Mouse (Mus musculus): Measurements from ENCODE around the gene Thbs2. TPM values are rescaled to one million over a fixed set of nuclear protein-coding genes. Genes with fewer than 3 reads are reported as not detected.

Thbs2 gene
- polyA plus RNA-seq, 1 experiment from 2014 or later: 4.5 TPM

GRCm38 (mm10) chr17:14659746-14660145 is 34.3 kb downstream of the Thbs2 start:
- Histone ChIP-seq H3K27me3 (no peaks in the 10 kb centered on the region), H3K9me3 (no peaks in the 10 kb centered on the region), H3K4me3 (no peak overlapping the region), H3K27ac (replicated peaks) (no peak overlapping the region), H3K4me1 (replicated peaks) (no peaks in the 10 kb centered on the region), H3K36me3 (no peaks in the 10 kb centered on the region), H3K9ac (no peak overlapping the region), H3K4me2 (no peak overlapping the region)
- 76% methylated on average over 4 of the region's 4 CpGs for WGBS
- ATAC-seq (ENCODE audit: low FRiP score, low read depth): no peak

GRCm38 (mm10) chr17:14658123-14658522 is 35.9 kb downstream of the Thbs2 start:
- Histone ChIP-seq H3K4me3 (no peak overlapping the region), H3K4me2 (no peak overlapping the region), H3K4me1 (replicated peaks) (no peaks in the 10 kb centered on the region), H3K9ac (no peak overlapping the region), H3K27me3 (no peaks in the 10 kb centered on the region), H3K9me3 (no peaks in the 10 kb centered on the region), H3K36me3 (no peaks in the 10 kb centered on the region), H3K27ac (replicated peaks) (no peak overlapping the region)
- ATAC-seq (ENCODE audit: low FRiP score, low read depth): no peak
- 86% methylated on average over 2 of the region's 2 CpGs for WGBS

GRCm38 (mm10) chr17:14657123-14657522 is 36.9 kb downstream of the Thbs2 start:
- Histone ChIP-seq H3K27me3 (no peaks in the 10 kb centered on the region), H3K9ac (no peak overlapping the region), H3K27ac (replicated peaks) (no peak overlapping the region), H3K4me1 (replicated peaks) (no peaks in the 10 kb centered on the region), H3K9me3 (no peaks in the 10 kb centered on the region), H3K4me3 (no peak overlapping the region), H3K36me3 (no peaks in the 10 kb centered on the region), H3K4me2 (no peak overlapping the region)
- no peak for ATAC-seq (ENCODE audit: low FRiP score, low read depth)

- Histone ChIP-seq H3K4me1 (replicated peaks) (no peaks in the 10 kb centered on the region), H3K9me3 (no peaks in the 10 kb centered on the region), H3K27me3 (no peaks in the 10 kb centered on the region), H3K27ac (replicated peaks) (no peak overlapping the region), H3K4me3 (no peak overlapping the region), H3K4me2 (no peak overlapping the region), H3K9ac (no peak overlapping the region), H3K36me3 (no peaks in the 10 kb centered on the region)
- 79% methylated on average over 3 of the region's 3 CpGs for WGBS
- ATAC-seq (ENCODE audit: low FRiP score, low read depth): no peak
Measured at GRCm38 (mm10) chr17:14654981-14655380, 39.1 kb downstream of the Thbs2 start.

- 0 out of 2 replicates have a peak, but pooled peaks cover 8% of the 10 kb centered on the region for H3K4me1 ChIP-seq (replicated peaks)
- 87% methylated on average over 7 of the region's 7 CpGs for WGBS
- H3K27ac ChIP-seq (replicated peaks): no peak overlapping the region
- no peak overlapping the region for H3K4me3 ChIP-seq
- no peak for ATAC-seq (ENCODE audit: low FRiP score, low read depth)
- H3K36me3 ChIP-seq: no peaks in the 10 kb centered on the region
- no peaks in the 10 kb centered on the region for H3K9me3 ChIP-seq
- H3K9ac ChIP-seq: no peak overlapping the region
- no peak overlapping the region for H3K4me2 ChIP-seq
- H3K27me3 ChIP-seq: no peaks in the 10 kb centered on the region
Measured at GRCm38 (mm10) chr17:14652013-14652412, 42.0 kb downstream of the Thbs2 start.

- Histone ChIP-seq H3K4me3 (no peak overlapping the region), H3K4me2 (no peak overlapping the region), H3K27ac (replicated peaks) (no peak overlapping the region), H3K4me1 (replicated peaks) (0 out of 2 replicates have a peak, but pooled peaks cover 8% of the 10 kb centered on the region), H3K36me3 (no peaks in the 10 kb centered on the region), H3K9me3 (no peaks in the 10 kb centered on the region), H3K27me3 (no peaks in the 10 kb centered on the region), H3K9ac (no peak overlapping the region)
- no peak for ATAC-seq (ENCODE audit: low FRiP score, low read depth)
- WGBS: 64% methylated on average over 4 of the region's 4 CpGs
Measured at GRCm38 (mm10) chr17:14647996-14648640, 45.9 kb downstream of the Thbs2 start.

GRCm38 (mm10) chr17:14643996-14644395 is 50.0 kb downstream of the Thbs2 start:
- Histone ChIP-seq H3K4me2 (no peak overlapping the region), H3K4me3 (no peak overlapping the region), H3K9ac (no peak overlapping the region), H3K27me3 (no peaks in the 10 kb centered on the region), H3K27ac (replicated peaks) (no peak overlapping the region), H3K4me1 (replicated peaks) (0 out of 2 replicates have a peak, but pooled peaks cover 8% of the 10 kb centered on the region), H3K36me3 (no peaks in the 10 kb centered on the region), H3K9me3 (no peaks in the 10 kb centered on the region)
- ATAC-seq (ENCODE audit: low FRiP score, low read depth): no peak
- WGBS: 72% methylated on average over 3 of the region's 3 CpGs

- WGBS: 84% methylated on average over 15 of the region's 15 CpGs
- Histone ChIP-seq H3K4me2 (no peak overlapping the region), H3K27ac (replicated peaks) (no peak overlapping the region), H3K9ac (no peak overlapping the region), H3K36me3 (no peaks in the 10 kb centered on the region), H3K4me3 (no peak overlapping the region), H3K4me1 (replicated peaks) (no peaks in the 10 kb centered on the region), H3K27me3 (no peaks in the 10 kb centered on the region), H3K9me3 (no peaks in the 10 kb centered on the region)
- no peak for ATAC-seq (ENCODE audit: low FRiP score, low read depth)
Measured at GRCm38 (mm10) chr17:14640351-14641115, 53.5 kb downstream of the Thbs2 start.

GRCm38 (mm10) chr17:14635546-14636323 is 58.3 kb downstream of the Thbs2 start:
- no peak overlapping the region for H3K4me2 ChIP-seq
- no peak overlapping the region for H3K9ac ChIP-seq
- H3K9me3 ChIP-seq: no peaks in the 10 kb centered on the region
- no peaks in the 10 kb centered on the region for H3K4me1 ChIP-seq (replicated peaks)
- H3K27ac ChIP-seq (replicated peaks): no peak overlapping the region
- no peak overlapping the region for H3K4me3 ChIP-seq
- no peaks in the 10 kb centered on the region for H3K27me3 ChIP-seq
- H3K36me3 ChIP-seq: no peaks in the 10 kb centered on the region
- ATAC-seq (ENCODE audit: low FRiP score, low read depth): no peak
- 89% methylated on average over 8 of the region's 8 CpGs for WGBS

GRCm38 (mm10) chr17:14628901-14629300 is 65.1 kb downstream of the Thbs2 start:
- H3K27me3 ChIP-seq: no peaks in the 10 kb centered on the region
- no peak for ATAC-seq (ENCODE audit: low FRiP score, low read depth)
- no peaks in the 10 kb centered on the region for H3K9me3 ChIP-seq
- H3K4me3 ChIP-seq: no peak overlapping the region
- no peak overlapping the region for H3K27ac ChIP-seq (replicated peaks)
- no peaks in the 10 kb centered on the region for H3K36me3 ChIP-seq
- no peak overlapping the region for H3K4me2 ChIP-seq
- H3K4me1 ChIP-seq (replicated peaks): no peaks in the 10 kb centered on the region
- 83% methylated on average over 4 of the region's 4 CpGs for WGBS
- H3K9ac ChIP-seq: no peak overlapping the region

GRCm38 (mm10) chr17:14627828-14628338 is 66.2 kb downstream of the Thbs2 start:
- Histone ChIP-seq H3K27me3 (no peaks in the 10 kb centered on the region), H3K9ac (no peak overlapping the region), H3K4me3 (no peak overlapping the region), H3K36me3 (no peaks in the 10 kb centered on the region), H3K27ac (replicated peaks) (no peak overlapping the region), H3K4me2 (no peak overlapping the region), H3K4me1 (replicated peaks) (no peaks in the 10 kb centered on the region), H3K9me3 (no peaks in the 10 kb centered on the region)
- no peak for ATAC-seq (ENCODE audit: low FRiP score, low read depth)
- 91% methylated on average over 12 of the region's 12 CpGs for WGBS

- H3K9ac ChIP-seq: no peak overlapping the region
- no peak for ATAC-seq (ENCODE audit: low FRiP score, low read depth)
- no peak overlapping the region for H3K4me3 ChIP-seq
- H3K9me3 ChIP-seq: no peaks in the 10 kb centered on the region
- 49% methylated on average over 8 of the region's 8 CpGs for WGBS
- no peak overlapping the region for H3K27ac ChIP-seq (replicated peaks)
- no peaks in the 10 kb centered on the region for H3K36me3 ChIP-seq
- no peaks in the 10 kb centered on the region for H3K27me3 ChIP-seq
- H3K4me2 ChIP-seq: no peak overlapping the region
- H3K4me1 ChIP-seq (replicated peaks): no peaks in the 10 kb centered on the region
Measured at GRCm38 (mm10) chr17:14624433-14624832, 69.6 kb downstream of the Thbs2 start.

All from hindbrain, embryonic 15.5 days (tissue).